Mouse (Mus musculus) cerebral cortex, adult 2 months (tissue): ENCODE results near the gene Clic5.

Experiments
- WGBS: fragments of 180-500 bp; shearing (Covaris S2); methylation state at CpG from one replicate; pipeline ENCODE4 v1.1.7; 2018; 5-methylcytosine and 5-hydroxymethylcytosine counted together

Gene Clic5

DNA sequence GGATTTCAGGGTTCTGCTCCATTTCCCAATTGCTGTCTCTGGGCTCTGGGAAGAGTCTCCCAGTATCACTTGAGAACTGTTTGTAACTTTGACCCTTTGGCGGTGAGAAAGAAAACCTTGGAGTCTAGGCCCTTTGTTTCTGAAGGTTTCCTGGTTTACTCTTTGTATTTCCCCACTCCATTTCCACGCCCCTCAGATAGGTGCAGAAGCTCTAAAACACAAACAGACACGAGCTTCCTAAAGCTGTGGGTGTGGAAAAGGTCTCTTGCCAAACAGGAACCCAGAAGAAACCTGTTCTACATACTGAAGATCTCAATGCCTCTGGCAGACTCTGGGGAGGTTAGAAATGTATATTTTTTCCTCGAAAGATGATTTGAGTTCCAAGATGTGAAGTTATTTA, 10.8 kb downstream of the Clic5 start:
- WGBS: 57% methylated on average over 4 of the region's 4 CpGs

DNA sequence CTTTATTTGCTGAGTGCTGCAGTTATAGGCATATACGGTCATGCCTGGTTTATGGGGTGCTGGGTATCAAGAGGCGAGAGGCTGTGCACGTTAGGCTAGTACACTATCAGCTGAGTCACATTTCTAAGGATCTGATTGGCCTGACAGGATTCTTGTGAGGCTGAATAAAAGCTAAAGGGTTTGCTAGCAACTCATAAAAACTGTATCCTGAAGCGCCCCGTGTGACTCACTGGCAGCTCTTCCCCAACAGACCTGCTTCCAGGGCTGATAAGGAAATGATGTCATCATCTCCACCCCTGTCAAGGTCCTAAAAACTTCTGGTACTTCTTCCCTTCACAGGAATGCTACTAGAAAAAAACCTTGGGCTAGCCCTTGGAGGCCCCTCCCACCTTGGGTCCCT, 14.6 kb downstream of the Clic5 start:
- 78% methylated on average over 5 of the region's 5 CpGs for WGBS

- WGBS: 94% methylated on average over 1 of the region's 1 CpGs
These were observed 16.4 kb downstream of the Clic5 start for GRCm38 (mm10) chr17:44204787-44205186.

- 80% methylated on average over 3 of the region's 3 CpGs for WGBS
These were observed 17.2 kb downstream of the Clic5 start for GRCm38 (mm10) chr17:44205562-44205961.

- WGBS: 80% methylated on average over 4 of the region's 4 CpGs
These were observed 20.5 kb downstream of the Clic5 start for GRCm38 (mm10) chr17:44208900-44209299.

DNA sequence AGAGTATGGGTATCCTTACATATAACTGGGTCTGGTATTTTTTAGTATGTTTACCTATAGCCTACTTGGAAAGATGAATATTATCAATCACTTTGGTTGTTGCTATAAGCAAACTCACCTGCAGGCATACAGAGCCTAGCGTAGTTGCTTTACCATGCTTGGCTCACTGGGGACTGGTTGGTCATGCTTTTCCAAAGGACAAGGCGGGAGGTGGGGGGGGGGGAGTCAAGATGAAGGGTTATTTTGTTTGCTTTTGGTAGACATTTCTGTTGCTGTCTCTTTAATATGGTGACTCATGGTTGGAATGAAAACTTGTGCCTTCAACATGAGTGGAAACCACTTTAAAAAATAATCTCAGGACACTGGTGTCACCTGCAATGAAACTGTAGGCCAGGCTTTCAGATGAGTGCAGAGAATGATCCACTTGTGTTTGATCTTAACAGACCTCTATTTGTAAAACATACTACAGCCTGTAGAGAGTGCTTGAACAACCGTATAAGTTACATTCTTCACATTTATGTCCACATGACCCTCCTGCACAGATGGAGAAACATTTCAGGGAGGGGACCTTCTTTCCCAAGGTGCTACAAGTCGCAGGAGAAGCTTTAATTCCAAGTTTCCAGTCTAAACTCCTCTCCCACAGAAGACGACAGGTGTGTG, 24.7 kb downstream of the Clic5 start:
- 92% methylated on average over 5 of the region's 5 CpGs for WGBS

GRCm38 (mm10) chr17:44215196-44215799, 26.9 kb downstream of the Clic5 start:
- 88% methylated on average over 9 of the region's 9 CpGs for WGBS

DNA sequence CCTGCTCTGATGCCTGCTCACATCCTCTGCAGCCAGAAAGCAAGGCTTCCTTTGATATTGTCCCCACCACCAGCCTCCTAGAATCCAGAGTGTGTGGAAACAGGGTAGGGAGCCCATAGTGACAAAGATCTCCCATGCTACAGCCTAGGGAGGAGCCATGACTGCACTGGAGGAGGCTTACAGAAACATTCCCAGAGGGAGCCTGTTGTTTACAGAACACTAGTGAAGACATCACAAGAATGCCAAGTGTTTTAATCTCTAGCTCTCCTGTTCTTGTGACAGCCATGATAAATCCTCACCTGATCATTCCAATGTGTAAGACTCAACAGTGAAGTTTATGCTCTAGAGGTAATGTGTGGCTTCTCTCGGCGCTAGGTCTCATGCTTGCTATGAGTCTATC, 28.8 kb downstream of the Clic5 start:
- 79% methylated on average over 2 of the region's 2 CpGs for WGBS

GRCm38 (mm10) chr17:44219943-44220342, 31.6 kb downstream of the Clic5 start:
- WGBS: 86% methylated on average over 2 of the region's 2 CpGs

DNA sequence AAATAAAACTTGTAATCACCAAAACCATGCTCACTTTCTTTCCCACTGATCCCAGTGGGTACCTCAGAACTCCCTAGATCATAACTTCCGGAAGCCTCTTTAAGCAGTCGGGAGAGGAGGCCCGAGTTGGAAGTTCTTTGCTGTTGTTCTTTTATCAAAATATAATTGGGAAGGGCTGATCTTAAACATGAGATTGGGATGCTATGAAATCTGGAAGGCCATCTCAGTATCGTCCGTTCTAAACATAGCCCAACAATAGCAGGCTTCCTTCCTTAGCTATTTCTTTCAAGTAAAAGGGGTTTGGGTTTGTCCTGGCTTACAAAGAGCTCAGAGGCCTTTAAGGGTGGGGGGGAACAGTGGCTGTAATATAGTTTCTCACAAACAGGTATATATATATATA, 40.0 kb downstream of the Clic5 start:
- WGBS: 73% methylated on average over 5 of the region's 5 CpGs

GRCm38 (mm10) chr17:44230083-44230482, 41.7 kb downstream of the Clic5 start:
- 76% methylated on average over 10 of the region's 10 CpGs for WGBS

DNA sequence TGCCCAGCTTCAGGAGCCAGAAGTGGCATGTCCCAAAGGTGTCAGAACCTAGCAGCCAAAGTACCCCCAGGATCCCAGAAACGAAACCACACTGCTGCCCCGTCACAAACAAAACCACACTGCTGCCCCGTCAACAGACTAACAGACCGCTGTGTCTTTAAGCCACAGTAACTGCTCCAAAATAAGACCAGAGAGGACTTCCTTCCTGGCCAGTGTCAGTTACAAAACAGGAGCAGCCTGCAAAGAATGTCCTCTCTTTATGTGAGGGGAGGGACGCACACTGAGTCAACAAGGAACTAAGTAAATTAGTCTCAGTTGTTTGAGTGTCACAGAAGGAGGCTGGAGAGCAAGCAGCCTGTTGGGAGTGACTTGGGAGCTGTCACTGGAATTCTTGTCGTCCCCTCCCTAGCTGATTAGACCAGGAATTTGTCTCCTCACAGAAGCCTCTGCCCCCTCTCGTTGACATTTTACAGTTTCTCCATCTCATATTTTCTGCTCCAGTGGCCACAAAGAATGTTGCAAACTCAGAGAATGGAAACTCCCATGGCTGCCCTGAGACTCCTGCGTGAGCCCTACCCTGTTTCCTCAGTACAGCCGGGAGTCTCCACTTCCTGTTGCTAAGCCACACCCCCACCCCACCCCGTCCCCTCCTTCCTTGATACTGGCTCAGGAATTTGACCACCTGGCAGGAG, 50.8 kb downstream of the Clic5 start:
- 25% methylated on average over 10 of the region's 10 CpGs for WGBS

DNA sequence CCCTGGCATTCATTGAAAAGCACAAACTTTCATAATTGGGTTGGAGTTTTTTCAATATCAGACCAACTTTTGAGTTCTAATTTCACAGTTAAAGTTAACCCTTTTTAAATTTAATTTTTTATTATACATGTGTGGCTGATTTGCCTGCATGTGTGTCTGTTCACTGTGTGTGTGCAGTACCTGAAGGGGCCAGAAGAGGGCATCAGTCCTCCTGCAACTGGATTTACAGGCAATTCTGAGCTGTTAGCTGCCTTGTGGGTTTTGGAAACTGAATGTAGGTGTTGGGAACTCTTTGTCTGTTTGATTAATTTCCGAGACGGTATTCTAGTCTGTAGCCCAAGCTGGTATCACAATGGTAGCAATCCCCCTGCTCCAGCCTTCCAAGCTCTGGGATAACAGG, 52.4 kb downstream of the Clic5 start:
- WGBS: 99% methylated on average over 2 of the region's 2 CpGs

DNA sequence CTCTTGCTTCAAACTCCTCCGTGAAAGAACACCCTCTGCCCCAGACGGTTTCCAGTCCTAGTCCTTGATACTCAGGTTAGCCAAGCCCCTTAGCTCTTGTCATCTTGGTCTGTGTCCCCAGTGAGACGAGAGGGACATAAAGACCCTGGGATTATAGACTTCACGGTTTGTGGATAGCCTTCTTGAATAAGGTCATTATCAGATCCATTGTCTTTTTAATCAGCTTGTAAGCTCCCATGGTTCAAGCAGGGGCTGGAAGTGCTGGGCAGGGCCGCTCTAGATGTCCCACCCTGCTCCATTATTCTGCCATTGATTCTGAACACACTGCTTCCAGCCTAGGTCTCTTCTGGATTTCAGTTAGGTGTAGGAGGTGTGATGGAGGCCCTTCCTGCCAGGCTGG, 55.7 kb downstream of the Clic5 start:
- WGBS: 67% methylated on average over 5 of the region's 5 CpGs

DNA sequence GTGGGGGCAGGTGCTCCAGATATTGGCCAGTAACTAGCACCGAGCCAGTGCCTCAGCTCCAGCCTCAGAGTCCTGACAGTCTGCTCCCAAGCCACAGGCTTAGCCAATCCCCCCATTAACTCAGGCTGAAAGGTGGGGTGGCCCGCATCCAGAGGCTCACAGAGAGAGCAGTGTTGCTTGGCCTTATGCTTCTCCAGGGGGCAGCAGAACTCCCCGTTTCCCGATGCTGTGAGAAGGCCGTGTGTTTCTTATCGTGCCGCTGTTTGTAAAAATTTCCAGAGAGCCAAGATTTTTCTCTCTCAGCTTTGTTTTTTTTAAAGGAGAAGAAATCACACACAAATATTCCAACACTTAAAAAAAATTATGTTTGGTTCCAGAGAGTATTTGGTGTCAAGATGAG, 56.2 kb downstream of the Clic5 start:
- WGBS: 62% methylated on average over 7 of the region's 7 CpGs

- WGBS: 69% methylated on average over 9 of the region's 9 CpGs
These were observed 57.8 kb downstream of the Clic5 start for GRCm38 (mm10) chr17:44246153-44246700.

- 71% methylated on average over 4 of the region's 4 CpGs for WGBS
These were observed 61.2 kb downstream of the Clic5 start for GRCm38 (mm10) chr17:44249544-44249943.

- 64% methylated on average over 3 of the region's 3 CpGs for WGBS
These were observed 64.3 kb downstream of the Clic5 start for GRCm38 (mm10) chr17:44252653-44253052.

DNA sequence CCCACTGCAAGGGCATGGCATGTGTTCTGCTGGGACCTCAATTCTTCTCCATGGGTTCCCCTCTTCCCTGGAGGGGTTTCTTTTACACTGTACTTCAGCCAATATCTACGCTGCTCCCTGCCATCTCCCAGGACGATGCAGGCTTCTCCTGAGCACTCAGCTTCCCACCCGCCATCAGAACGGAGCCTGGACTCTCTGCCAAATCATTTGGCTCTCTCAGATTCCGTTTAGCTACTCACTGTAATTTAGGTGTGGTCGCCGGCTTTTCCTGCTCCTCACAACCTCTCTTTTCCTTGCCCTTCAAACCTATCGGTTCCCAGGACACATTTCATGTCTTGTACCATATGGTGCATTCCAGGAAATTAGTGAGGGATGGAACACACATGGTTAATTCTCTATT, 66.3 kb downstream of the Clic5 start:
- WGBS: 32% methylated on average over 8 of the region's 8 CpGs

DNA sequence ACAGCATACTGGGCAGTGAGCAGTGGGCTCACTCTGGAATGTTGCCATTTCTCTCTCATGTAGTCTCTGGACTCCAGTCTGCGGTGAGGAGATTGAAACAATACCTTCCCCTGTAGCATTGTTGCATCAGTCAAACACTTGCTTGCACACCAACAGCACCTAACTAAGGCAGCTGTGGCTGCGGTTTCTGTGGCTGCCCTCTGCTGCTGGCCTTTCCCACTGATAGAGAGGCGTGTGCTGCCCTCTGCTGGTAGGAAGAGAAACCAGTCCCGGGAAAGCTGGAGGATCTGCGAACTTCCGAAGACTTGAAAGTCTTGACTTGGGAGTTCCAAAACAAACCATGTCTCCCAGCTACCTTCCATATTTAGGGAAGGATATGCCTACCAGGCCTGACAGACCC, 68.2 kb downstream of the Clic5 start:
- WGBS: 7% methylated on average over 6 of the region's 6 CpGs

GRCm38 (mm10) chr17:44259245-44259644, 70.9 kb downstream of the Clic5 start:
- 59% methylated on average over 6 of the region's 6 CpGs for WGBS

- 26% methylated on average over 9 of the region's 15 CpGs for WGBS
These were observed 73.3 kb downstream of the Clic5 start for GRCm38 (mm10) chr17:44261594-44262202.
